Mouse (Mus musculus) frontal cortex, postnatal 36 days (tissue): ENCODE data around the gene Col18a1.
"Not testable (repeated sequence)": the region's sequence is repeated elsewhere in the genome, so short reads cannot be mapped to it uniquely, and the experiment has no call there.

Experiments
- DNase-seq, 2 experiments: peaks; one replicate each; pipeline ENCODE4 v3.0.0; 2022; ENCODE audit warnings: low spot score in 2 of 2

The Col18a1 gene

GRCm38 (mm10) chr10:77136205-77136604 lies 30.1 kb downstream of the Col18a1 start:
- no peak for DNase-seq

GRCm38 (mm10) chr10:77135274-77135829 lies 31.0 kb downstream of the Col18a1 start:
- no peak for DNase-seq

GRCm38 (mm10) chr10:77134807-77135152 lies 31.6 kb downstream of the Col18a1 start:
- not testable (repeated sequence) for DNase-seq

- DNase-seq, result no peak
Measured at GRCm38 (mm10) chr10:77133951-77134806, 32.2 kb downstream of the Col18a1 start.

GRCm38 (mm10) chr10:77132118-77132517 lies 34.2 kb downstream of the Col18a1 start:
- no peak for DNase-seq

- DNase-seq, result no peak
Measured at GRCm38 (mm10) chr10:77131536-77131935, 34.8 kb downstream of the Col18a1 start.

- DNase-seq, result peak; percentile 98
Measured at GRCm38 (mm10) chr10:77130561-77131240, 35.6 kb downstream of the Col18a1 start.

GRCm38 (mm10) chr10:77129637-77130410 lies 36.5 kb downstream of the Col18a1 start:
- no peak for DNase-seq

GRCm38 (mm10) chr10:77127926-77128325 lies 38.4 kb downstream of the Col18a1 start:
- DNase-seq, result no peak

GRCm38 (mm10) chr10:77126590-77126989 lies 39.8 kb downstream of the Col18a1 start:
- no peak for DNase-seq

- DNase-seq, result no peak
Measured at GRCm38 (mm10) chr10:77125078-77125731, 41.1 kb downstream of the Col18a1 start.

GRCm38 (mm10) chr10:77123953-77124352 lies 42.4 kb downstream of the Col18a1 start:
- no peak for DNase-seq

- DNase-seq, result no peak
Measured at GRCm38 (mm10) chr10:77121287-77122022, 44.9 kb downstream of the Col18a1 start.

- no peak for DNase-seq
Measured at GRCm38 (mm10) chr10:77120501-77120900, 45.8 kb downstream of the Col18a1 start.

- no peak for DNase-seq
Measured at GRCm38 (mm10) chr10:77119437-77119836, 46.9 kb downstream of the Col18a1 start.

- no peak for DNase-seq
Measured at GRCm38 (mm10) chr10:77118361-77118760, 48.0 kb downstream of the Col18a1 start.

GRCm38 (mm10) chr10:77116537-77117455 lies 49.6 kb downstream of the Col18a1 start:
- DNase-seq, result no peak

- DNase-seq, result no peak
Measured at GRCm38 (mm10) chr10:77113489-77114240, 52.7 kb downstream of the Col18a1 start.
